Mouse (Mus musculus) liver, embryonic 14.5 days (tissue): ENCODE data around the gene Gnat1. TPM values are rescaled to one million over a fixed set of nuclear protein-coding genes. Genes with fewer than 3 reads are reported as not detected.

ENCODE experiments used
- ATAC-seq: fragments of 200-750 bp; cut with Nextera tagmentation; 2 replicates; pipeline ENCODE4 v1.8.0; 2017; ENCODE audit warnings: moderate number of reproducible peaks, mild to moderate bottlenecking, moderate library complexity; ENCODE audit not compliant: insufficient read depth
- DNase-seq, 3 experiments: peaks; one replicate each; pipeline ENCODE4 v3.0.0-alpha.2; 2012 to 2013; ENCODE audit warnings: low read depth in 3 of 3, low spot score in 3 of 3
- H3K27ac ChIP-seq: fragments of 300-500 bp; sonication (generic); 2 replicates; pipeline ENCODE4 v1.5.1; 2014; ENCODE audit warnings: moderate library complexity, mild to moderate bottlenecking, control low read depth, inconsistent platforms
- H3K27me3 ChIP-seq: fragments of 300-500 bp; sonication (generic); 2 replicates; pipeline ENCODE4 v1.6.1; 2014; ENCODE audit warnings: mild to moderate bottlenecking, low read length, moderate library complexity; ENCODE audit not compliant: control insufficient read depth, insufficient read depth
- H3K36me3 ChIP-seq: fragments of 300-500 bp; sonication (generic); replicated peaks from 2 replicates; pipeline ENCODE4 v1.6.1; 2014; ENCODE audit warnings: low read depth; ENCODE audit not compliant: control insufficient read depth, insufficient read depth
- H3K4me1 ChIP-seq, 2 experiments: fragments of 200-500 bp in 1 of 2; fragments of 300-500 bp in 1 of 2; sonication (generic) in 1 of 2; replicated peaks; 2 replicates each; pipeline ENCODE4 v1.6.1; 2012 to 2014; ENCODE audit warnings: antibody characterized with exemption in 1 of 2, inconsistent platforms in 1 of 2, low read length in 1 of 2; ENCODE audit not compliant: control insufficient read depth in 2 of 2, insufficient read depth in 2 of 2
- H3K4me2 ChIP-seq: fragments of 300-500 bp; sonication (generic); 2 replicates; pipeline ENCODE4 v1.6.1; 2014; ENCODE audit warnings: low read depth, mild to moderate bottlenecking, control low read depth, moderate library complexity
- H3K4me3 ChIP-seq, 2 experiments: fragments of 200-500 bp in 1 of 2; fragments of 300-500 bp in 1 of 2; sonication (generic) in 1 of 2; 2 replicates each; pipeline ENCODE4 v1.5.1; 2012 to 2014; ENCODE audit warnings: low read depth in 2 of 2, low read length in 2 of 2, mild to moderate bottlenecking in 2 of 2, control low read depth in 1 of 2, inconsistent platforms in 1 of 2, moderate library complexity in 1 of 2; ENCODE audit not compliant: insufficient read depth in 1 of 2
- H3K9ac ChIP-seq: fragments of 300-500 bp; sonication (generic); replicated peaks from 2 replicates; pipeline ENCODE4 v1.6.1; 2014; ENCODE audit warnings: mild to moderate bottlenecking, control low read depth, moderate library complexity
- H3K9me3 ChIP-seq: fragments of 300-500 bp; sonication (generic); 2 replicates; pipeline ENCODE4 v1.6.1; 2016; ENCODE audit warnings: low read length, mixed read lengths; ENCODE audit not compliant: control insufficient read depth
- CTCF ChIP-seq: IDR thresholded peaks from 2 replicates; pipeline ENCODE4 v1.5.1; 2016; ENCODE audit warnings: antibody characterized with exemption, low read depth, control low read depth
- EP300 ChIP-seq: IDR thresholded peaks from 2 replicates; pipeline ENCODE4 v1.6.1; 2016; ENCODE audit warnings: antibody characterized with exemption, low read depth
- WGBS: fragments of 180-500 bp; shearing (Covaris S2); extraction: QIAGEN DNeasy Blood & Tissue Kit; methylation state at CpG from one replicate; pipeline ENCODE4 v1.1.7; 2014; ENCODE audit not compliant: insufficient replicate concordance; 5-methylcytosine and 5-hydroxymethylcytosine counted together
- polyA plus RNA-seq, 2 experiments: library from polyadenylated mRNA; depleted of rRNA in 1 of 2; stranded (reverse) in 1 of 2; unstranded in 1 of 2; fragments of >200 nt; fragmentation: Nextera tagmentation in 1 of 2; extraction: Ambion mirVana in 1 of 2; gene quantifications; 2 replicates each; pipeline versions ENCODE4 v1.2.1 to v1.2.3; 2012 to 2014

The Gnat1 gene
- polyA plus RNA-seq, 2 experiments: 0.62 TPM; not detected in 1

DNA sequence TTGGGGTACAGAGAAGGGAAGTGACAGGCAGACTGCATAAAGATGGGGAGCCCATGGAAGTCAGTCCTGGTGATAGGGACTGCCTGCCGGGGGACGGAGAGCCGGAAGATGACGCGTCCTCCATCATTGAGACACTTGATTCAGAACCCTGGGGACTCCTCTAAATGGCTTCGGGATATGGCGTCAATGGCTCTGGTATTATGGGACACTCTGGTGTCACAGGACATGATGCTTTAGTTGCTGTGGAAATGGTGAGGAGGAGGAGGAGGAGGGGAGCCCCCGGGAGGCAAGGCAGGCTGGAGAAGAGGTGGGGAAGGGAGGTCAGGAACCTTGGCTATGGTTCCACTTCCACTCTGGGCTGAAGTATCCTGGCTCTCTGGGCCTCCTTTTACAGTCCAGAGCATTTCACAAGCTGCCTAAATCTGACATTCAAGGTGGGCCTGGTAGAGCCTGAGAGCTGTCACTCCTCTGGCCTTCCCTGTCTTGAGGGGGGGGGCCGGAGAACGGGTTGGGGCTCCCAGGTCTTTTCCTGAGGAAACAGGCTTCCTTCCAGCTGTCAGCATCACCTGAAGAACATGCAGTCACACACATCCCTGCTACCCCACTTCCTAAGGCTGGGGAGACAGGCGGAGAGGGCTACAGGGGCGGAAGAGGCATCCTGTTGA, 16.1 kb upstream of the Gnat1 start:
- no peak overlapping the region for H3K27ac ChIP-seq
- no peak overlapping the region for H3K4me3 ChIP-seq
- no peak overlapping the region for H3K9ac ChIP-seq
- H3K9me3 ChIP-seq: no peaks in the 10 kb centered on the region
- 69% methylated on average over 12 of the region's 12 CpGs for whole genome bisulfite sequencing
- H3K4me2 ChIP-seq: no peak overlapping the region
- no peaks in the 10 kb centered on the region for H3K27me3 ChIP-seq
- ATAC-seq (no peak), DNase-seq (no peak)
- H3K4me1 ChIP-seq: peaks cover 0 to 2% of the 10 kb centered on the region in 2 experiments; a peak in 1 of 4 replicates
- TF ChIP-seq CTCF (no peak), EP300 (no peak)
- no peaks in the 10 kb centered on the region for H3K36me3 ChIP-seq

DNA sequence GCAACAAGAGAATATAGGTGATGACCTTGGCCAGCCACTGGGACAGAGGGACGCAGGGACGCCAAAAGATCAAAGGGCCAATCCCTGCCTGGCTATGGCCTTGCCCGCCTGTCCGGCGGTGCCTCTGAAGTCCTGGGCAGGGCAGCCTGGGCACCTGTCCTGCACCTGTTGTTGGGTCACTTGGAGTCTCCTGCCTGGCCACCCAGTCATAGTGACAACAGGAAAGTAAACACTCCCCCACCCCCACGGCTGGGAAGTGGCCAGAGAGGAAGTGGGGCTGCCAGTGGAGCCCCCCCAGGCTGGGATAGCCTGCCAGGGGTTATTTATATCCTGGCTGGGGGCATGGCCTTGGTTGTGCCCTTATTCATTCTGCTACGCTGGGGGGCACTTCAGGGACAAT, 15.1 kb upstream of the Gnat1 start:
- Histone ChIP-seq H3K27me3 (no peaks in the 10 kb centered on the region), H3K9ac (no peak overlapping the region), H3K27ac (no peak overlapping the region), H3K9me3 (no peaks in the 10 kb centered on the region), H3K4me1 (peaks cover 0 to 2% of the 10 kb centered on the region in 2 experiments; a peak in 1 of 4 replicates), H3K4me2 (no peak overlapping the region), H3K4me3 (no peak overlapping the region), H3K36me3 (no peaks in the 10 kb centered on the region)
- DNase-seq (no peak), ATAC-seq (no peak)
- WGBS: 58% methylated on average over 7 of the region's 7 CpGs
- no peak for TF ChIP-seq CTCF
- TF ChIP-seq EP300: no peak

DNA sequence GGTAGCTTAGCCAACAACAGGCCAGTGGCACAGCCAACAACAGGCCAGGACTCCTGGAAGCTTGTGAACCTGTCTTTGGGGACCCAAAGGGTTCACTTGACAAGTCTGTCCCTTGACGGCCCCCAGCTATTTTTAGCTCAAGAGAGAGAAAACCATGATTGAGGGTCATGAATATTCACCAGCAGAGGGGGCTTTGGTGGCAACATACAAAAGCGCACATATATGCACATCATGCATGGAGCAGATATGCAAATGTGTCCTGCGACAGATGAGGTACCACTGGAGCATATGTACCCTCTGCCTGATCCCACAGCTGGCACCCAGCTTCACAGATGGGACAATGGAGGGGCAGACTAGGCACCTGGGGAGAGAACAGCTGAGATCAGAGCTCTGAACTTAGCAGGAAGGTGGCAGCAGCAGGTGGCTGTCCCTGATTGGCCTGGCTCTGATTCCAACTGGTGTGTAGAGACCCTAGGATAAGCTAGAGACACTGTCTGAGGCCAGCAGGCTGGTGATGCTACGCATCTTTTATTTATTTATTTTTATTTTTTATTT, 14.0 kb upstream of the Gnat1 start:
- H3K9ac ChIP-seq: no peak overlapping the region
- 0 out of 4 replicates have a peak, but pooled peaks cover 0 to 2% of the 10 kb centered on the region in 2 experiments for H3K4me1 ChIP-seq
- DNase-seq: no peak
- H3K27me3 ChIP-seq: no peaks in the 10 kb centered on the region
- TF ChIP-seq EP300 (no peak), CTCF (no peak; the same call in 1 of the 2 replicates)
- H3K27ac ChIP-seq: no peak overlapping the region
- H3K4me2 ChIP-seq: no peak overlapping the region
- no peaks in the 10 kb centered on the region for H3K36me3 ChIP-seq
- no peak overlapping the region for H3K4me3 ChIP-seq
- H3K9me3 ChIP-seq: no peaks in the 10 kb centered on the region
- no peak for ATAC-seq
- WGBS: 50% methylated on average over 4 of the region's 4 CpGs

DNA sequence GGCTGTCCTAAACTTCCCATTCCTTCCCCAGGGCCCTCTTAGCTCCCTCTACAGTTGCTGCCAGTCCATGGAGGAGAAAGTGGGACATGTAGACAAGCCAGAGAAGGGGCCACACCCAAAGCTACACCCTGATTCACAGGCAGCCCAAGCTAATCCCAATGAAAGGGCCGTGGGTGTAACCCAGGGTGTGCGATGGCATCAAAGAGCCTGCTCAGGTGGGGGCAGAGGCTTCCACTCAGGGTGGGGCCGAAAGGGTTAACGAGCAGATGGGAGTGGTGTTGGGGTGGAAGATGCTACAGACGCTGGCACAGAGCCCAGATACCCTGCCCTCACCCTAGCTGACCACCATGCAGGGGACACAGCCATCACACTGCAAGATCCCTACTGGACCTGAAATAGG, 13.3 kb upstream of the Gnat1 start:
- DNase-seq (no peak), ATAC-seq (no peak)
- Histone ChIP-seq H3K36me3 (no peaks in the 10 kb centered on the region), H3K9me3 (no peaks in the 10 kb centered on the region), H3K27ac (no peak overlapping the region), H3K4me1 (0 out of 4 replicates have a peak, but pooled peaks cover 0 to 2% of the 10 kb centered on the region in 2 experiments), H3K4me2 (no peak overlapping the region), H3K9ac (no peak overlapping the region), H3K4me3 (no peak overlapping the region), H3K27me3 (no peaks in the 10 kb centered on the region)
- TF ChIP-seq CTCF: no peak
- no peak for TF ChIP-seq EP300
- WGBS: 40% methylated on average over 5 of the region's 5 CpGs

- Histone ChIP-seq H3K4me1 (no peaks in the 10 kb centered on the region), H3K9me3 (no peaks in the 10 kb centered on the region), H3K27me3 (no peaks in the 10 kb centered on the region; the same call in 1 of the 2 replicates), H3K4me3 (no peak overlapping the region), H3K4me2 (no peak overlapping the region), H3K9ac (no peak overlapping the region), H3K36me3 (no peaks in the 10 kb centered on the region), H3K27ac (no peak overlapping the region)
- TF ChIP-seq EP300: no peak
- TF ChIP-seq CTCF: no peak
- no peak for DNase-seq
- 38% methylated on average over 8 of the region's 8 CpGs for WGBS
- no peak for ATAC-seq
These were observed 10.9 kb upstream of the Gnat1 start for GRCm38 (mm10) chr9:107690391-107690790.
